Mouse (Mus musculus) liver, postnatal 0 days (tissue): ENCODE measurements around the gene Dppa1.

Experiments
- CTCF ChIP-seq: sonication (generic); IDR thresholded peaks from 2 replicates; pipeline ENCODE4 v1.5.1; 2016; ENCODE audit warnings: antibody characterized with exemption, low read depth
- EP300 ChIP-seq: IDR thresholded peaks from 2 replicates; pipeline ENCODE4 v1.6.1; 2016; ENCODE audit warnings: antibody characterized with exemption, low read depth, mild to moderate bottlenecking

DNA sequence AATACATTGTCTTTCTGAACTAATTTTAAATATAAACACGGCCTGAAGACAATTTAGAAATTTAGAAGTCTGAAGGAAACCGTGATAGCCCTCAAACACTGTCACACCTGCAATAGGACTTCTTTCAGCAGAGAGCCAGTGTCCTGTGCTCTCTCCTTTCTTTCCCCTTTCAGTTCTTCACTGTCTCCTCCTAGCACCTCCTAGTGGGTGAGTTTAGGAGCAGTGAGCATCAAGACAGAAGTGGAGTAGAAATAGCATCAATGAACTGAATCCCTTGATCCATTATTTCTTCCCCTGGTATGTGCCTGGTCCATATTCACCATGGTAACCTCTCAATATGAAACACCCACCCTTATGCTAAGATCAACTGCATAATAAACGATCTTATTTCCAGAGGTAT is 7.5 kb upstream of the Dppa1 start:
- TF ChIP-seq CTCF: 0 out of 2 replicates have a peak, but pooled peaks have one; percentile 11
- no peak for TF ChIP-seq EP300
